In the genomic region with DNA sequence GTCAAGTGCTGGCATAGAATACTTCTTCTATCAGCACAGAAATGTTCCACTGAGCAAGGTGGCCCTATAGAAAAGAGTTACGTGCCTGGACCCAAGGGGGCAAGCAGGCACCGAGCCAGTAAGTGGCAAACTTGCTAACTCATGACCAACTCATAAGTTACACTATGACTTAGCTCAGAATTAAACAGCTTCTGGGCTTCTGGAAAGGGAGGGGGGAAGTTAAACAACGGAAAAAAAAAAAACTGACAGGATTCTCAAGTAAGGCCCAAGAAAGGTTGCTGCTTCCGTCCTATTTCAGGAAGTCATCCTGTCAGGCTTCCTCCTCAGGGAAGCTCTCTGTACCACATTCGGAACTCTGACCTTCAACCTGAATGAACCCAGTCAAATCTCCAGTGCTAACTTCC, we compare ENCODE assay signal across 20 mouse cellular contexts. TPM values are rescaled to one million over a fixed set of nuclear protein-coding genes. Genes with fewer than 3 reads are reported as not detected.
A peak's percentile ranks its signal among the peaks of the same experiment; 100 is the strongest.
DNase-seq lines count a peak whose midpoint lies in the region; ATAC-seq and TF ChIP-seq lines count a peak whose summit lies in the region.
"Had no signal": no experiment of that assay in that cellular context is flagged by ENCODE, and none has a peak within 500 bp of the region (broad histone marks: within the 10 kb centered on the region; RNA-seq: fewer than 3 reads in every experiment).

No protein-coding gene starts in this region.

- H3K27me3 ChIP-seq in embryonic facial prominence, embryonic 14.5 days (replicated peaks; ENCODE audit: control insufficient read depth, insufficient read depth, low read length): no peaks in the 10 kb centered on the region
- H3K27me3 ChIP-seq in embryonic facial prominence, embryonic 10.5 days (replicated peaks; ENCODE audit: low read depth, poor library complexity, severe bottlenecking): 0 out of 2 replicates have a peak, but pooled peaks cover 3% of the 10 kb centered on the region
- no peaks in the 10 kb centered on the region for H3K27me3 ChIP-seq in liver, embryonic 14.5 days (ENCODE audit: control insufficient read depth, insufficient read depth, low read length)
- no peaks in the 10 kb centered on the region for H3K27me3 ChIP-seq in splenic B cell, adult 2 months (ENCODE audit: control insufficient read depth, insufficient read depth, low read length, poor library complexity, severe bottlenecking)
- H3K27me3 ChIP-seq: embryonic facial prominence, embryonic 13.5 days; heart, embryonic 12.5 days; hindbrain, embryonic 12.5 days; midbrain, embryonic 15.5 days had no signal

- no peaks in the 10 kb centered on the region for H3K9me3 ChIP-seq in embryonic facial prominence, embryonic 14.5 days (ENCODE audit: control insufficient read depth, low read length)
- H3K9me3 ChIP-seq in embryonic facial prominence, embryonic 10.5 days: no peaks in the 10 kb centered on the region
- H3K9me3 ChIP-seq in liver, embryonic 14.5 days (ENCODE audit: control insufficient read depth, low read length): no peaks in the 10 kb centered on the region
- H3K9me3 ChIP-seq: embryonic facial prominence, embryonic 13.5 days; heart, embryonic 12.5 days; hindbrain, embryonic 12.5 days; midbrain, embryonic 15.5 days had no signal

- no peak for TF ChIP-seq CTCF in liver, embryonic 14.5 days (IDR thresholded peaks at IDR 0.05; ENCODE audit: low read depth)

- no peak overlapping the region for H3K4me2 ChIP-seq in embryonic facial prominence, embryonic 14.5 days (ENCODE audit: low read depth, low read length)
- peak overlapping the region; percentile 58 for H3K4me2 ChIP-seq in liver, embryonic 14.5 days (ENCODE audit: low read depth)
- H3K4me2 ChIP-seq: embryonic facial prominence, embryonic 13.5 days; heart, embryonic 12.5 days; hindbrain, embryonic 12.5 days; midbrain, embryonic 15.5 days had no signal

- no peaks in the 10 kb centered on the region for H3K4me1 ChIP-seq in embryonic facial prominence, embryonic 14.5 days (ENCODE audit: control insufficient read depth, insufficient read depth, low read length)
- no peaks in the 10 kb centered on the region for H3K4me1 ChIP-seq in embryonic facial prominence, embryonic 10.5 days
- peaks cover 42 to 64% of the 10 kb centered on the region in 2 experiments for H3K4me1 ChIP-seq in liver, embryonic 14.5 days (replicated peaks; ENCODE audit: control insufficient read depth in 2 of 2, insufficient read depth in 2 of 2, low read length in 1 of 2)

- peak; percentile 19 for DNase-seq in embryonic facial prominence, embryonic 14.5 days (ENCODE audit: low spot score)
- DNase-seq in embryonic facial prominence, embryonic 10.5 days (ENCODE audit: low spot score): no peak
- DNase-seq in lung, postnatal 36 days: peak; percentile 14
- no peak for DNase-seq in lung, adult 18-20 months
- DNase-seq in liver, embryonic 14.5 days (ENCODE audit: low read depth in 3 of 3, low spot score in 3 of 3): no peak
- peak; percentile 32 for DNase-seq in splenic B cell, adult 2 months (ENCODE audit: low read depth, low spot score)
- no peak for DNase-seq in layer of hippocampus, adult 18-20 months (ENCODE audit: low spot score in 2 of 2)
- DNase-seq: adrenal gland, postnatal 10 days; cerebellum, postnatal 25 days; gastrocnemius, postnatal 10 days; right cerebral cortex, postnatal 25 days; thymus, postnatal 25 days had no signal

- no peaks in the 10 kb centered on the region for H3K36me3 ChIP-seq in embryonic facial prominence, embryonic 14.5 days (ENCODE audit: control insufficient read depth, insufficient read depth, low read length)
- H3K36me3 ChIP-seq in embryonic facial prominence, embryonic 10.5 days (replicated peaks): no peaks in the 10 kb centered on the region
- no peaks in the 10 kb centered on the region for H3K36me3 ChIP-seq in liver, embryonic 14.5 days (replicated peaks; ENCODE audit: control insufficient read depth, insufficient read depth, low read depth)
- no peaks in the 10 kb centered on the region for H3K36me3 ChIP-seq in splenic B cell, adult 2 months (ENCODE audit: control insufficient read depth, insufficient read depth, low read length, poor library complexity, severe bottlenecking)
- H3K36me3 ChIP-seq: embryonic facial prominence, embryonic 13.5 days; heart, embryonic 12.5 days; hindbrain, embryonic 12.5 days; midbrain, embryonic 15.5 days had no signal

- 66% methylated on average over 5 of the region's 5 CpGs for WGBS in embryonic facial prominence, embryonic 14.5 days
- 72% methylated on average over 5 of the region's 5 CpGs for WGBS in embryonic facial prominence, embryonic 10.5 days
- 38% methylated on average over 5 of the region's 5 CpGs for WGBS in liver, embryonic 14.5 days (ENCODE audit: insufficient replicate concordance)

- H3K9ac ChIP-seq in embryonic facial prominence, embryonic 14.5 days (ENCODE audit: low read depth, low read length): no peak overlapping the region
- peak overlapping the region; percentile 34 for H3K9ac ChIP-seq in liver, embryonic 14.5 days (replicated peaks)
- H3K9ac ChIP-seq: embryonic facial prominence, embryonic 13.5 days; heart, embryonic 12.5 days; hindbrain, embryonic 12.5 days; midbrain, embryonic 15.5 days had no signal

- no peak for TF ChIP-seq EP300 in liver, embryonic 14.5 days (IDR thresholded peaks at IDR 0.05; ENCODE audit: low read depth)

- no peak overlapping the region for H3K27ac ChIP-seq in embryonic facial prominence, embryonic 14.5 days (replicated peaks; ENCODE audit: low read depth, low read length)
- H3K27ac ChIP-seq in embryonic facial prominence, embryonic 10.5 days (replicated peaks): no peak overlapping the region
- peak overlapping the region; percentile 94 for H3K27ac ChIP-seq in liver, embryonic 14.5 days
- H3K27ac ChIP-seq: embryonic facial prominence, embryonic 13.5 days; hindbrain, embryonic 12.5 days; left cerebral cortex, adult 2 months; midbrain, embryonic 15.5 days had no signal

- no peak overlapping the region for H3K4me3 ChIP-seq in embryonic facial prominence, embryonic 14.5 days (ENCODE audit: low read depth, low read length)
- no peak overlapping the region for H3K4me3 ChIP-seq in embryonic facial prominence, embryonic 10.5 days
- H3K4me3 ChIP-seq in liver, embryonic 14.5 days (ENCODE audit: insufficient read depth in 1 of 2, low read depth in 2 of 2, low read length in 2 of 2): no peak overlapping the region
- H3K4me3 ChIP-seq: embryonic facial prominence, embryonic 13.5 days; heart, embryonic 12.5 days; hindbrain, embryonic 12.5 days; left cerebral cortex, adult 2 months; midbrain, embryonic 15.5 days had no signal

- ATAC-seq in embryonic facial prominence, embryonic 14.5 days (ENCODE audit: low read depth): no peak
- peak; percentile 12; the same call in 1 of the 2 replicates for ATAC-seq in liver, embryonic 14.5 days (ENCODE audit: insufficient read depth)
- no peak for ATAC-seq in activated CD4-positive, CD25-positive, alpha-beta regulatory T cell, adult 4 months
- ATAC-seq: forebrain, embryonic 14.5 days; intestine, postnatal 0 days; midbrain, embryonic 15.5 days had no signal

RNA-seq across cellular contexts. Expression of a gene that starts 31.3 kb away (rescaled TPM):
- polyA plus RNA-seq in embryonic facial prominence, embryonic 14.5 days (2014; fragmentation: Nextera tagmentation; extraction: Ambion mirVana): 3.7 and 4.3 TPM in 2 replicates
- polyA plus RNA-seq in embryonic facial prominence, embryonic 10.5 days (2016; fragmentation: Nextera tagmentation; extraction: Ambion mirVana): 1.1 and 1.3 TPM in 2 replicates
- 1.4 and 2.0 TPM in 2 replicates for polyA plus RNA-seq in liver, embryonic 14.5 days (2012; rRNA removed)
- polyA plus RNA-seq in liver, embryonic 14.5 days (2014; fragmentation: Nextera tagmentation; extraction: Ambion mirVana): 2.1 and 2.5 TPM in 2 replicates
- total RNA-seq in layer of hippocampus, adult 18-20 months (2021): 10 to 100 TPM; 34.8 to 38.2 TPM
- polyA plus RNA-seq in activated CD4-positive, CD25-positive, alpha-beta regulatory T cell, adult 4 months (2017; shearing (Covaris generic)): 10 to 100 TPM; 21.2 to 26.3 TPM

Comparison
In these comparisons a context has a peak if more than half of its experiments do, and no peak if none do; other contexts are left out.
1. DNase-seq: peak in embryonic facial prominence, embryonic 14.5 days (single experiment), lung, postnatal 36 days (single experiment) and splenic B cell, adult 2 months (single experiment); none in embryonic facial prominence, embryonic 10.5 days (single experiment), lung, adult 18-20 months (0 of 2), liver, embryonic 14.5 days (0 of 3) and layer of hippocampus, adult 18-20 months (0 of 2).